Mouse (Mus musculus) olfactory bulb, adult 2 months (tissue): ENCODE results near the gene Serpinf2.

Source experiments
- CTCF ChIP-seq: fragments of 200-500 bp; IDR thresholded peaks from 2 replicates; pipeline ENCODE4 v1.5.1; 2012; ENCODE audit warnings: low read depth, mild to moderate bottlenecking, low read length, moderate library complexity; ENCODE audit not compliant: insufficient read depth
- POLR2A ChIP-seq: fragments of 200-500 bp; IDR thresholded peaks from 2 replicates; pipeline ENCODE4 v1.6.1; 2012; ENCODE audit warnings: mild to moderate bottlenecking, low read depth, low read length, moderate library complexity; ENCODE audit not compliant: insufficient read depth

- TF ChIP-seq POLR2A (no peak), CTCF (no peak)
These were observed 1.6 kb upstream of the Serpinf2 start for GRCm38 (mm10) chr11:75441034-75441433.
